Mouse (Mus musculus) liver, adult 2 months (tissue): ENCODE results near the gene Plk2.

ENCODE experiments used
- CTCF ChIP-seq: fragments of 200-500 bp; IDR thresholded peaks from 2 replicates; pipeline ENCODE4 v1.5.1; 2011; ENCODE audit warnings: low read depth, low read length, control low read depth
- POLR2A ChIP-seq: fragments of 200-500 bp; IDR thresholded peaks from 2 replicates; pipeline ENCODE4 v1.6.1; 2011; ENCODE audit warnings: low read length, control low read depth; ENCODE audit not compliant: insufficient read depth; ENCODE audit errors: extremely low read depth

GRCm38 (mm10) chr13:110444894-110445293 lies 50.0 kb downstream of the Plk2 start:
- no peak for TF ChIP-seq CTCF
- TF ChIP-seq POLR2A, result no peak
